Mouse (Mus musculus): ENCODE results near the gene 1110008L16Rik.
"Not testable (repeated sequence)": the region's sequence is repeated elsewhere in the genome, so short reads cannot be mapped to it uniquely, and the experiment has no call there.

Gene 1110008L16Rik

DNA sequence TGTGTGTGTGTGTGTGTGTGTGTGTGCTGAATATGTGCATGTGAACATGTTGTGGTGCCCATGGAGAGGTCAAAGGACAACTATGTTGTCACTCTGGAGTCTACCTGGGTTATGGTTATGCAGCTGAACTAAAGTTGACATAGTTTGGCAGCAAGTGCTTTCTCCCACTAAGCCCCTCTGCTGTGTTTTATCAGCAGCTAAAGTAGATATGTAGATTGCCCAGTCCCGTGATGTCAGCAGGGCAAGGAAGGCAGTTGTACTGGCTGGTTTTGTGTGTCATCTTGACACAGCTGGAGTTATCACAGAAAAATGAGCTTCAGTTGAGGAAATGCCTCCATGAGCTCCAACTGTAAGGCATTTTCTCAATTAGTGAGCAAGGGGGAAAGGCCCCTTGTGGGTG, 43.7 kb downstream of the 1110008L16Rik start:
- DNase-seq: not testable (repeated sequence)

GRCm38 (mm10) chr12:55343998-55344397, 44.6 kb downstream of the 1110008L16Rik start:
- no peak for DNase-seq

GRCm38 (mm10) chr12:55344583-55344982, 45.2 kb downstream of the 1110008L16Rik start:
- peak; percentile 12 to 32 for DNase-seq

GRCm38 (mm10) chr12:55353423-55353822, 54.0 kb downstream of the 1110008L16Rik start:
- no peak for DNase-seq

- DNase-seq: peak; percentile 39 to 43
Observed at GRCm38 (mm10) chr12:55354904-55355303, 55.5 kb downstream of the 1110008L16Rik start.

GRCm38 (mm10) chr12:55357303-55357702, 57.9 kb downstream of the 1110008L16Rik start:
- DNase-seq: no peak

GRCm38 (mm10) chr12:55360929-55361328, 61.6 kb downstream of the 1110008L16Rik start:
- DNase-seq: no peak

GRCm38 (mm10) chr12:55365083-55365482, 65.7 kb downstream of the 1110008L16Rik start:
- no peak for DNase-seq

DNA sequence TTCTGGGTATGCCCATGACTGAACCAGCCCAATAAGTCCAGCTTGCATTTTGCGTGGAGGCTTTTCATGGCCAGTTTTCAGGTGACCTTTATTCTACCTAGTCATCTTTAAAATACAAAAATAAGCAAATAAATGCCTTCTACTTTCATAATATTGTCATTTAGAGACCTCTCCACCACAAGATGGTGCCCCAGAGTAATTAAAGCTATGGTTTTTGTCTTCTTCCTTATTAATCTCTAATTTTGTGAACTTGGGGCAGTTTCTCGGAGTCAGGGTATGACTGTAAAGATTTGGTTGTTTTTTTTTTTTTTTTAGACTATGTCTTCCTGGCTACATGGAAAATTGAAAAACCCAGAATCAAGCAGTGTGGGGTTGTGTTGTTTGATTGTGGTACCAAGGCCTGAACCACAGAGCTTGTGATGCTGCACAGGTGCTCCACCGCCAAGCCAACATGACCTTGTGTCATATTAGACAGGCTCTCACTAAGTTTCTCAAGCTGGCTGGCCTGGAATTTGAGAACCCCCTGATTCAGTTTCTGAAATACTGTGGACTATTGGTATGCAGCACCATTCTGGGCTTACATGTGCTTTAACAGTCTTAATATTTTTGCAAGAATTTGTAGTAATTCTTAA, 73.2 kb downstream of the 1110008L16Rik start:
- DNase-seq: no peak

DNA sequence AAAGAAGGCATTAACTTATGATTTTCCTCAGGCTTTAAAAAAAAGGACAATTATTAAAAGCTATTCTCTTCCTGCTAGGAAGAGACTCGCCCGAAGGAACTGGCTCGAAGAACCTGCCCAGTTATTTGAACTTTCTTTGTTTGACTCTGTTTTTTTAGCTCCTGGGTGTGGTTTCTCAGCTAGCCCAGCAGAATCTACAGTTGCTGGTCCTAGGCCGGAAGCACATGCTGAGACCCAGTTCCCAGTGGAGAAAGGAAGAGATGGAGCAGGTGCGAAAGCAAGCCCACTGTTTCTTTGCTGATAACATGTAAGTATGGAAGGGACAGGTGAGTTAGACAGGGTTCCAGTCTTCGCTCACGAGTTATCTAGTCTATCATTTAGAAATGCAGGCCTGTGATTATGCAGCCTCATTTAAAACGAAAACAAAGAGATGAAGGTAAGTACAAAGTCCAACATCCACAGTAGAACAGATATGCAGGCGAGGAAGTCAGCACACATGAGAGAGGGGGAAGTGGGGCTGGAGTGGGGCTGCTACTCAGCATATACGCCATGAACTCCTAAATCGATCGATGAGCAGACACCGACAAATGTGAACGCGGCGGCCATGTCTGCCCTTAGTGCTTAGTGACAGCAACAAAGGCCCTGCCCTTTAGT, 77.7 kb downstream of the 1110008L16Rik start:
- DNase-seq: no peak

GRCm38 (mm10) chr12:55377610-55377980, 78.2 kb downstream of the 1110008L16Rik start:
- DNase-seq: no peak

GRCm38 (mm10) chr12:55384023-55384749, 84.8 kb downstream of the 1110008L16Rik start, which contains the start of gene Psma6:
TSS of gene Psma6 (plus strand) at chr12:55384222.
- DNase-seq: no peak

GRCm38 (mm10) chr12:55384826-55385225, 85.4 kb downstream of the 1110008L16Rik start:
- DNase-seq: no peak

DNA sequence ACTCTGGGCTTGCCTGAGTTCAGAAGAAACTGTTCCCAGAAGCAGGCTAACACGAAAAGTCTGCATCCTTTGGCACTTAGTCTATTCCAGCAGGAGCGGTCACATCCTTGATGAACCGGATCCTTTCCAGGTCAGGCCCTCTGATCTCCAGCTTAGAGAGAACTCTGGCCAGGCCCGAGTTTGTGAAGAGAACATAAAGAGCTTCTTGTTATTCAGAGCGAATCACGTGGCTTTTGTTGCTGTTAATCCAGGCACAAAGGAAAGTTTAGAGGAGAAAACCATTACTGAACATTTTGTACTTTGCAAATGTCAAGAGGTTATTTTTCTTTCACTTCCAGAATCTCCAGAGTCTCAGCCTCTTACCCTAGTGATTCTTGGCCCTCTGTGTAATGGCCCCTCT, 86.6 kb downstream of the 1110008L16Rik start:
- no peak for DNase-seq

GRCm38 (mm10) chr12:55386456-55386855, 87.1 kb downstream of the 1110008L16Rik start:
- DNase-seq: no peak

GRCm38 (mm10) chr12:55387083-55387787, 87.9 kb downstream of the 1110008L16Rik start:
- DNase-seq: no peak

GRCm38 (mm10) chr12:55387788-55388465, 88.5 kb downstream of the 1110008L16Rik start:
- peak; percentile 17 to 56 for DNase-seq

- peak; percentile 71 to 80 for DNase-seq
Observed at GRCm38 (mm10) chr12:55388478-55388877, 89.1 kb downstream of the 1110008L16Rik start.

GRCm38 (mm10) chr12:55389132-55390081, 90.0 kb downstream of the 1110008L16Rik start:
- DNase-seq: peak; percentile 23 to 51

DNA sequence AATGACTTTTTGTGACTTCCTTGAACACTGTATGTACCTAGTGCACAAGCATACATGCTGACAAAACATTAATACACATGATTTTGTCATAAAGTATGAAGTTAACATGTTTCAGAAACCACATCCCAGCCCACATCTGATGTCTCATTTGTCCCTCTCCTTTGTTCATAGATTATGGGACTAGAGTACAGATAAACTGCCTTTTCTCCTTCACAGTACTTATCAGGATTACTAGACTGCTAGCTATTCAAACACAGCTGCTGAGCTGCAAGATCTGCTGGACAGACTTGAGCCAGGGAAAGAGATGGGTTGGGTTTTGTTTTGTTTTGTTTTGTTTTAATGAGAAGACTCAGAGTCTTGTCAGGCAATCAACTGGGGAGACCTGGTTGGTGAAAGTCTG, 92.7 kb downstream of the 1110008L16Rik start:
- no peak for DNase-seq

Data from kidney, postnatal 4 days (tissue).